10 mouse cellular contexts compared by ENCODE assay signal in the genomic region with DNA sequence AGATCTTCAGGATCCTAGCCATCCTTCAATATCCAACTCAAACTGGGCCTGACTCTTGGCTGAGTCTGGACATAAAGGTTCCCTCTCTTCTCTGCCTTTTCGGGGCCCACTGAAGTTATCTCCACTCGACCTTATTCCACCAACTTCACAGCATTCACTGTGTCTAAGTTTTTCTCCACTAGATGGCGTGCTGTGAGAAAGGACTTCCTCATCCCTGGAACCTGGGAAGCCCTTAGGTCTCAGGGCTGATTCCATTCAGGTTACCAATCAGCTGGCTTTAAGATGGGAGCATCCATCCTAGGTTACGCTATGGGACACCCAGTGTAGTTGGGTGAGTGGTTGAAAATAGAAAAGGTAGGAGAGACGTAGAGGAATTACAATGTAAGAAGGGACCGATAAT. TPM values are rescaled to one million over a fixed set of nuclear protein-coding genes. Genes with fewer than 3 reads are reported as not detected.
DNase-seq lines count a peak whose midpoint lies in the region; ATAC-seq and TF ChIP-seq lines count a peak whose summit lies in the region.
"Had no signal": no experiment of that assay in that cellular context is flagged by ENCODE, and none has a peak within 500 bp of the region (broad histone marks: within the 10 kb centered on the region; RNA-seq: fewer than 3 reads in every experiment).

No protein-coding gene starts in this region.

- no peaks in the 10 kb centered on the region for H3K9me3 ChIP-seq in heart, embryonic 12.5 days (replicated peaks)
- no peaks in the 10 kb centered on the region for H3K9me3 ChIP-seq in ES-Bruce4 (replicated peaks; ENCODE audit: control insufficient read depth, insufficient read depth, low read length, poor library complexity, severe bottlenecking)
- no peaks in the 10 kb centered on the region for H3K9me3 ChIP-seq in kidney, embryonic 14.5 days (ENCODE audit: control insufficient read depth, low read length)

- no peak for ATAC-seq in heart, embryonic 12.5 days (ENCODE audit: insufficient number of reproducible peaks, low FRiP score)
- ATAC-seq in kidney, embryonic 14.5 days (ENCODE audit: low FRiP score, low TSS enrichment) = no peak
- ATAC-seq: midbrain, embryonic 16.5 days had no signal

- H3K36me3 ChIP-seq in heart, embryonic 12.5 days = no peaks in the 10 kb centered on the region
- H3K36me3 ChIP-seq in ES-Bruce4 (ENCODE audit: control insufficient read depth, insufficient read depth, low read length, poor library complexity, severe bottlenecking) = no peaks in the 10 kb centered on the region
- no peaks in the 10 kb centered on the region for H3K36me3 ChIP-seq in kidney, embryonic 14.5 days (ENCODE audit: control insufficient read depth, insufficient read depth, low read length)

- no peak overlapping the region for H3K4me2 ChIP-seq in heart, embryonic 12.5 days
- no peak overlapping the region for H3K4me2 ChIP-seq in kidney, embryonic 14.5 days (replicated peaks; ENCODE audit: low read depth, low read length)

- peak; percentile 15 for DNase-seq in heart, postnatal 4 days
- peak; percentile 40 for DNase-seq in 3T3-L1 (ENCODE audit: low read depth, low spot score)
- peak; percentile 47 for DNase-seq in embryo, embryonic 11 days
- no peak for DNase-seq in urinary bladder, postnatal 25 days (ENCODE audit: low spot score)
- no peak for DNase-seq in frontal cortex, postnatal 14 days (ENCODE audit: low spot score in 2 of 2)
- DNase-seq: spleen, adult 18-20 months had no signal

- H3K4me1 ChIP-seq in heart, embryonic 12.5 days (replicated peaks) = no peaks in the 10 kb centered on the region
- no peaks in the 10 kb centered on the region for H3K4me1 ChIP-seq in ES-Bruce4 (ENCODE audit: control insufficient read depth, insufficient read depth, low read length)
- H3K4me1 ChIP-seq in kidney, embryonic 14.5 days (ENCODE audit: control insufficient read depth, insufficient read depth, low read length) = no peaks in the 10 kb centered on the region

- no peak for TF ChIP-seq POLR2A in ES-Bruce4 (IDR thresholded peaks at IDR 0.05; ENCODE audit: insufficient read depth, low read length)

- WGBS in heart, embryonic 12.5 days = 58% methylated on average over 6 of the region's 6 CpGs
- 64% methylated on average over 6 of the region's 6 CpGs for WGBS in kidney, embryonic 14.5 days

- TF ChIP-seq EP300 in ES-Bruce4 (IDR thresholded peaks at IDR 0.05; ENCODE audit: insufficient read depth, low read depth, low read length) = no peak

- peak; percentile 22 for TF ChIP-seq CTCF in ES-Bruce4 (IDR thresholded peaks at IDR 0.05; ENCODE audit: low read depth, low read length)

- H3K27ac ChIP-seq in heart, embryonic 12.5 days (ENCODE audit: poor library complexity, severe bottlenecking) = no peak overlapping the region
- no peak overlapping the region for H3K27ac ChIP-seq in ES-Bruce4 (ENCODE audit: insufficient read depth, low read length)
- no peak overlapping the region for H3K27ac ChIP-seq in kidney, embryonic 14.5 days (ENCODE audit: low read depth, low read length)

- H3K4me3 ChIP-seq in heart, embryonic 12.5 days = no peak overlapping the region
- H3K4me3 ChIP-seq in ES-Bruce4 (ENCODE audit: low read depth, low read length) = no peak overlapping the region
- H3K4me3 ChIP-seq in kidney, embryonic 14.5 days (ENCODE audit: low read length) = no peak overlapping the region

- H3K9ac ChIP-seq in heart, embryonic 12.5 days = no peak overlapping the region
- H3K9ac ChIP-seq in ES-Bruce4 (ENCODE audit: low read depth, poor library complexity, severe bottlenecking) = no peak overlapping the region
- H3K9ac ChIP-seq in kidney, embryonic 14.5 days (ENCODE audit: low read depth, low read length) = no peak overlapping the region

- no peaks in the 10 kb centered on the region for H3K27me3 ChIP-seq in heart, embryonic 12.5 days (replicated peaks)
- H3K27me3 ChIP-seq in ES-Bruce4 (ENCODE audit: control insufficient read depth, insufficient read depth, low read length, poor library complexity, severe bottlenecking) = no peaks in the 10 kb centered on the region
- H3K27me3 ChIP-seq in kidney, embryonic 14.5 days (ENCODE audit: control insufficient read depth, insufficient read depth, low read length) = no peaks in the 10 kb centered on the region

RNA-seq across cellular contexts. Expression of gene Fbln5, which starts 7.7 kb away (rescaled TPM):
- 10 to 100 TPM; 57.0 to 69.2 TPM for total RNA-seq in heart, postnatal 4 days (2021)
- polyA plus RNA-seq in heart, embryonic 12.5 days (2016; fragmentation: Nextera tagmentation; extraction: Ambion mirVana) = 98.0 and 100 TPM in 2 replicates
- 1.6 TPM in 2 replicates for polyA plus RNA-seq in ES-Bruce4 (2011; ENCODE audit: insufficient read depth, insufficient read length, low read depth, missing spikeins)
- 36.2 and 51.3 TPM in 2 replicates for polyA plus RNA-seq in kidney, embryonic 14.5 days (2014; fragmentation: Nextera tagmentation; extraction: Ambion mirVana)

Comparison
In these comparisons a context has a peak if more than half of its experiments do, and no peak if none do; other contexts are left out.
1. DNase-seq: peak in heart, postnatal 4 days (single experiment), 3T3-L1 (single experiment) and embryo, embryonic 11 days (single experiment); none in urinary bladder, postnatal 25 days (single experiment) and frontal cortex, postnatal 14 days (0 of 2).
2. RNA of gene Fbln5, which starts 7.7 kb away (polyA plus RNA-seq): 98.0 to 100 TPM in heart, embryonic 12.5 days and 36.2 to 51.3 TPM in kidney, embryonic 14.5 days; 1.6 TPM in ES-Bruce4; every median in the first group is over 10 times any median in the second.